8 mouse cellular contexts compared by ENCODE assay signal in the genomic region with DNA sequence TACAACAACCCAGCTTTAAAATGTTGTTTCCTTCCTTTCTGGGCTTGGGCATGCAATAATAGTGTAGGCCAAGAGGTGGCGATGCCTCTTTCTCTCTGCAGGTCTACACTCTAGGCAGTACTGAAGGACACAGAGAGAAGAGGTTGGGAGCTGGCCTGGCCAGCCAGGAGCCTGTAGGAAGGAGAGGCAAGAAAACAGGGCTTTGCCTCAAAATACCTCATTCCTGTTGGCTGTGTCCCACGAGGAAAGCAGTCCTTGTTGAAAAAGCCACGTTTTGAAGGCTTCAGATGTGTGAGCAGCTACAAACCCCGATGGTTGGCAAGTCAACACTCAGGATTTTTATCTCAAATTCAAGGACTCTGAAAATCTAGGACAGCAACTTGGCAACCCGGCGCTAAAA.
A peak's percentile ranks its signal among the peaks of the same experiment; 100 is the strongest.
DNase-seq lines count a peak whose midpoint lies in the region; ATAC-seq lines count a peak whose summit lies in the region.

No protein-coding gene starts in this region.

- no peaks in the 10 kb centered on the region for H3K4me1 ChIP-seq in hindbrain, embryonic 11.5 days (replicated peaks; ENCODE audit: control insufficient read depth, insufficient read depth, low read length)
- H3K4me1 ChIP-seq in hindbrain, embryonic 16.5 days (ENCODE audit: control insufficient read depth, insufficient read depth, low read depth, low read length): no peaks in the 10 kb centered on the region
- H3K4me1 ChIP-seq in embryonic facial prominence, embryonic 10.5 days: peaks cover 17% of the 10 kb centered on the region

- no peak overlapping the region for H3K27ac ChIP-seq in hindbrain, embryonic 11.5 days (ENCODE audit: low read depth, low read length)
- no peak overlapping the region for H3K27ac ChIP-seq in hindbrain, embryonic 16.5 days (ENCODE audit: low read depth, low read length)
- no peak overlapping the region for H3K27ac ChIP-seq in embryonic facial prominence, embryonic 10.5 days (replicated peaks)

- peak; percentile 46 for DNase-seq in hindbrain, embryonic 11.5 days (ENCODE audit: low spot score)
- DNase-seq in adrenal gland, adult 18-20 months (ENCODE audit: low spot score in 2 of 2): peak; percentile 38 to 52
- DNase-seq in embryonic facial prominence, embryonic 10.5 days (ENCODE audit: low spot score): peak; percentile 51
- DNase-seq in layer of hippocampus, postnatal 36 days: peak; percentile 21 to 32
- DNase-seq in thymus, adult 18-20 months: peak; percentile 40 to 48

- no peaks in the 10 kb centered on the region for H3K36me3 ChIP-seq in hindbrain, embryonic 11.5 days (ENCODE audit: control insufficient read depth, insufficient read depth, low read length)
- H3K36me3 ChIP-seq in hindbrain, embryonic 16.5 days (ENCODE audit: control insufficient read depth, insufficient read depth, low read length): no peaks in the 10 kb centered on the region
- H3K36me3 ChIP-seq in embryonic facial prominence, embryonic 10.5 days (replicated peaks): no peaks in the 10 kb centered on the region

- no peak overlapping the region for H3K9ac ChIP-seq in hindbrain, embryonic 11.5 days (ENCODE audit: low read depth, low read length)
- no peak overlapping the region for H3K9ac ChIP-seq in hindbrain, embryonic 16.5 days (ENCODE audit: low read depth, low read length)

- H3K9me3 ChIP-seq in hindbrain, embryonic 11.5 days (ENCODE audit: control insufficient read depth, low read length): no peaks in the 10 kb centered on the region
- no peaks in the 10 kb centered on the region for H3K9me3 ChIP-seq in hindbrain, embryonic 16.5 days (ENCODE audit: control insufficient read depth, low read length)
- H3K9me3 ChIP-seq in embryonic facial prominence, embryonic 10.5 days: no peaks in the 10 kb centered on the region

- no peak for ATAC-seq in hindbrain, embryonic 11.5 days (ENCODE audit: low FRiP score)
- no peak for ATAC-seq in hindbrain, embryonic 16.5 days
- ATAC-seq in hematopoietic stem cell, adult 5-6 weeks (replicated peaks in 1 of 2; ENCODE audit: insufficient read depth in 1 of 2, low FRiP score in 2 of 2, low TSS enrichment in 1 of 2, low read depth in 1 of 2, poor library complexity in 2 of 2, severe bottlenecking in 2 of 2): peak; percentile 78 to 91
- peak; percentile 89 for ATAC-seq in megakaryocyte progenitor cell, adult 5-6 weeks (replicated peaks; ENCODE audit: poor library complexity)

- WGBS in hindbrain, embryonic 11.5 days: 72% methylated on average over 6 of the region's 6 CpGs
- WGBS in hindbrain, embryonic 16.5 days: 71% methylated on average over 6 of the region's 6 CpGs
- 74% methylated on average over 6 of the region's 6 CpGs for WGBS in embryonic facial prominence, embryonic 10.5 days

- H3K4me2 ChIP-seq in hindbrain, embryonic 11.5 days (replicated peaks; ENCODE audit: low read depth, low read length): no peak overlapping the region
- H3K4me2 ChIP-seq in hindbrain, embryonic 16.5 days (ENCODE audit: low read length): no peak overlapping the region

- H3K27me3 ChIP-seq in hindbrain, embryonic 11.5 days (ENCODE audit: control insufficient read depth, insufficient read depth, low read length): no peaks in the 10 kb centered on the region
- no peaks in the 10 kb centered on the region for H3K27me3 ChIP-seq in hindbrain, embryonic 16.5 days (replicated peaks; ENCODE audit: control insufficient read depth, insufficient read depth, low read length)
- peaks cover 65% of the 10 kb centered on the region for H3K27me3 ChIP-seq in embryonic facial prominence, embryonic 10.5 days (replicated peaks; ENCODE audit: low read depth, poor library complexity, severe bottlenecking)

- no peak overlapping the region for H3K4me3 ChIP-seq in hindbrain, embryonic 11.5 days (ENCODE audit: low read depth, low read length)
- H3K4me3 ChIP-seq in hindbrain, embryonic 16.5 days (ENCODE audit: low read length): no peak overlapping the region
- H3K4me3 ChIP-seq in embryonic facial prominence, embryonic 10.5 days: no peak overlapping the region

Comparison
In these comparisons a context has a peak if more than half of its experiments do, and no peak if none do; other contexts are left out.
1. ATAC-seq: peak in hematopoietic stem cell, adult 5-6 weeks (2 of 2) and megakaryocyte progenitor cell, adult 5-6 weeks (single experiment); none in hindbrain, embryonic 11.5 days (single experiment) and hindbrain, embryonic 16.5 days (single experiment).
2. Peak in every context shown above with its lines, with median percentiles within 50 percentile points of each other: DNase-seq.